Mouse (Mus musculus) midbrain, embryonic 10.5 days (tissue): ENCODE results near the gene 4632433K11Rik. TPM values are rescaled to one million over a fixed set of nuclear protein-coding genes. Genes with fewer than 3 reads are reported as not detected.
A peak's percentile ranks its signal among the peaks of the same experiment; 100 is the strongest.
"Not testable (repeated sequence)": the region's sequence is repeated elsewhere in the genome, so short reads cannot be mapped to it uniquely, and the experiment has no call there.

Experiments
- DNase-seq: peaks from one replicate; pipeline ENCODE4 v3.0.0-alpha.2; 2017; ENCODE audit warnings: low spot score
- H3K27ac ChIP-seq: fragments of 300-500 bp; sonication (generic); replicated peaks from 2 replicates; pipeline ENCODE4 v1.5.1; 2016; ENCODE audit warnings: mild to moderate bottlenecking
- H3K27me3 ChIP-seq: fragments of 300-500 bp; sonication (generic); 2 replicates; pipeline ENCODE4 v1.6.1; 2016; ENCODE audit warnings: low read depth, mild to moderate bottlenecking; ENCODE audit not compliant: poor library complexity, severe bottlenecking
- H3K36me3 ChIP-seq: fragments of 300-500 bp; sonication (generic); 2 replicates; pipeline ENCODE4 v1.6.1; 2016; ENCODE audit warnings: mild to moderate bottlenecking, moderate library complexity
- H3K4me1 ChIP-seq: fragments of 300-500 bp; sonication (generic); 2 replicates; pipeline ENCODE4 v1.6.1; 2016
- H3K4me3 ChIP-seq: fragments of 300-500 bp; sonication (generic); 2 replicates; pipeline ENCODE4 v1.5.1; 2016; ENCODE audit warnings: mild to moderate bottlenecking, moderate library complexity
- H3K9me3 ChIP-seq: fragments of 300-500 bp; sonication (generic); replicated peaks from 2 replicates; pipeline ENCODE4 v1.6.1; 2016; ENCODE audit warnings: mild to moderate bottlenecking
- WGBS: fragments of 180-500 bp; shearing (Covaris S2); methylation state at CpG from one replicate; pipeline ENCODE4 v1.1.7; 2016; 5-methylcytosine and 5-hydroxymethylcytosine counted together
- polyA plus RNA-seq: library from polyadenylated mRNA; unstranded; fragments of >200 nt; fragmentation: Nextera tagmentation; extraction: Ambion mirVana; gene quantifications from 2 replicates; pipeline ENCODE4 v1.2.1, GENCODE M21; 2016

4632433K11Rik gene
- not detected in 2 replicates for polyA plus RNA-seq

GRCm38 (mm10) chr7:5033818-5034217, at the start of gene 4632433K11Rik:
4632433K11Rik (plus strand) TSS chr7:5034118.
- WGBS = 87% methylated on average over 3 of the region's 3 CpGs
- Histone ChIP-seq H3K36me3 (peaks cover 77% of the 10 kb centered on the region), H3K27ac (no peak within 1 kb of the TSS), H3K9me3 (peaks cover 47% of the 10 kb centered on the region), H3K4me3 (no peak within 1 kb of the TSS), H3K27me3 (peaks cover 16% of the 10 kb centered on the region), H3K4me1 (peaks cover 11% of the 10 kb centered on the region)
- DNase-seq = no peak

DNA sequence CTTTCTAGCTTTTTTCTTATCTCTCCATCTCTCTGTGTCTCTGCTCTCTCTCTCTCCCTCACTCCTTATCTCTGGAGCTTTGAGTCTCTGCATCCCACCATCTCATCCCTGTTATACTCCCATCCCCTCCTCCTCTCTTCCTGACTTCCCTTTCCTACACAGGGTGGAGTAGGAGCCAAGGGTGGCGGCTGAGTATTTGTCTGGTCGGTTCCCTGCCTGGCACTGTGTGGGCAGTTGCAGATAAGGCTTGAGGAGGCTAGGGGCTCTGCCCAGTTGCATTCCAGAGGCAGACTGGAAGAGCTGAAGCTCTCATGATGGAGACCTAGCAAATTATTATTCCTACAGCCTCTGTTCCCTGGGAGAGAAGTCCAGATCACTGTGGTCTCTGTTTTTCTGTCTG, 45.7 kb upstream of the 4632433K11Rik start:
- WGBS = 75% methylated on average over 2 of the region's 2 CpGs
- no peak overlapping the region for H3K27ac ChIP-seq

DNA sequence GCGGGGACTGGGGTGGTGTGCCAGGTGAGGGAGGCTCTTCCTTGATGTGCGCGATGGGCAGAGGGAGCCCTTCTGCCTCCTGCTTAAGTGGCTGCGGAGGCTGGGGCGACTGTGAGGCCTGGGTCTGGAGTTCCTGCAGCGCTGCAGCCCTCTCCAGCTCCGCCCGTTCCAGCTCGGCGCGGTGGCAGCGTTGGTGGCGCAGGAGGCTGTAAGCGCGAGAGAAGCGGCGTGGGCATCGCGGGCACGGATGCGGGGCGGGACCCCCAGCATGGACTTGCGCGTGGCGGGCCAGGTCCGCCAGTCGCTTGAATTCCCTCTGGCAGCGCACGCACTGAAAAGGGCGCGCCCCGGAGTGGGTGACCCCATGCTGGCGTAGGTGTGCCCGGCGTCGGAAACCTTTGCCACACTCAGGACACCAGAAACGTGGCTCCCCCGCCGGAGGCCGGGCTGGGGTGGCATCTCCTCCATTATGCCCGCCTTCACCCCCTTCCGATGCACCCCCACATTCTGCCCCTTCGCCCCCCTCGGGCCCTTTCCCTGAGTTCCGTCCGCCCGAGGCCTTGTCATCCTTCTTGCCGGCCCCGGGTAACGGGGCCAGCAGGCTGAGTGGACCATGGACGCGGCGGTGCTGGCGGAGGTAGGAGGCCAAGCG, 40.4 kb upstream of the 4632433K11Rik start:
- H3K27me3 ChIP-seq = peaks cover 33% of the 10 kb centered on the region
- H3K4me1 ChIP-seq = peaks cover 42% of the 10 kb centered on the region
- peak overlapping the region; percentile 78 for H3K4me3 ChIP-seq
- no peak for DNase-seq
- no peak overlapping the region; the same call in 1 of the 2 replicates for H3K27ac ChIP-seq
- 25% methylated on average over 55 of the region's 55 CpGs for WGBS
- H3K9me3 ChIP-seq = peaks cover 34% of the 10 kb centered on the region
- H3K36me3 ChIP-seq = peaks cover 42% of the 10 kb centered on the region

More for the DNA sequence above, 45.7 kb upstream of the 4632433K11Rik start:
- Histone ChIP-seq H3K27me3 (peaks cover 12% of the 10 kb centered on the region), H3K36me3 (peaks cover 27% of the 10 kb centered on the region), H3K4me1 (peaks cover 7% of the 10 kb centered on the region), H3K9me3 (peaks cover 17% of the 10 kb centered on the region), H3K4me3 (no peak overlapping the region)
- DNase-seq = no peak

GRCm38 (mm10) chr7:4993999-4994788, 39.7 kb upstream of the 4632433K11Rik start:
- peaks cover 34% of the 10 kb centered on the region for H3K9me3 ChIP-seq
- peak; percentile 40 for DNase-seq
- no peak overlapping the region; the same call in 1 of the 2 replicates for H3K27ac ChIP-seq
- H3K36me3 ChIP-seq = peaks cover 42% of the 10 kb centered on the region
- peaks cover 42% of the 10 kb centered on the region for H3K4me1 ChIP-seq
- peak overlapping the region; percentile 78 for H3K4me3 ChIP-seq
- 48% methylated on average over 59 of the region's 59 CpGs for WGBS
- H3K27me3 ChIP-seq = peaks cover 33% of the 10 kb centered on the region

DNA sequence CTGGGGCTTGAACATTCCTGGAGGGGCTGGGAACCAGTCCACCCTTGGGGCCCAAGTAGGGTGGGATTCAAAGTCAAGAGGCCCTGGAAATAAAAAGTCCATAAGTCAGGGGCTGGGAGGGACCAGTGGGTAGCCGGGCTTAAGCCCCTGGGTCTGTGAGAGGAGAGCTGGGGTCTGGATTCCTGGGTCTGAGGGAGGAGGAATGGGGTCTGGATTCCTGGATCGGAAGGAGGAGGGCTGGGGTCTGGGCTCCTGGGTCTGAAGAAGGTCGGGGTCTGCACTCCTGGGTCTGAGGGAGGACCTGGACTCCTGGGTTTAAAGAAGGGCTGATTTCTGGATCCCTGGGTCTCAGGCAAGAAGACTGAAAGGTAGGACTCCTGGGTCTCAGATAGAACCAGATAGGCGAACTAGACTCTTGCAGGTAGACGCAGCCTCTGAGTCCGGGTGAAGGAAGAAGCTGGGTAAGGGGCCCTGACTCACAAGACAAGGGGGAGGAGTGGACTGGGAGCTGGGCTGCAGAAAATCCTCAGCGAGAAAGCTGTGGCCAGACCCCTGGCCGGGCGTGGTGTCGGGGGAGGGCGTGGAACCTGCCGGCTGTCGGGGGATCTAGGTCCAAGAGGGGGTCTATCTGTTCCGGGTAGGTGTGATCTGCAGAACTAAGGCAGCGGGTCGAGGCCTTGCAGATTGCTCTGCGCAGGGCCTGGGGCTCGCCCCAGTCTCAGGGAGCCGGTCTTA, 38.5 kb upstream of the 4632433K11Rik start:
- H3K27me3 ChIP-seq = peaks cover 33% of the 10 kb centered on the region
- H3K9me3 ChIP-seq = peaks cover 34% of the 10 kb centered on the region
- H3K4me3 ChIP-seq = peak overlapping the region; percentile 78
- peaks cover 42% of the 10 kb centered on the region for H3K4me1 ChIP-seq
- peaks cover 42% of the 10 kb centered on the region for H3K36me3 ChIP-seq
- 7% methylated on average over 19 of the region's 19 CpGs for WGBS
- H3K27ac ChIP-seq = peak overlapping the region; percentile 90
- DNase-seq = no peak

DNA sequence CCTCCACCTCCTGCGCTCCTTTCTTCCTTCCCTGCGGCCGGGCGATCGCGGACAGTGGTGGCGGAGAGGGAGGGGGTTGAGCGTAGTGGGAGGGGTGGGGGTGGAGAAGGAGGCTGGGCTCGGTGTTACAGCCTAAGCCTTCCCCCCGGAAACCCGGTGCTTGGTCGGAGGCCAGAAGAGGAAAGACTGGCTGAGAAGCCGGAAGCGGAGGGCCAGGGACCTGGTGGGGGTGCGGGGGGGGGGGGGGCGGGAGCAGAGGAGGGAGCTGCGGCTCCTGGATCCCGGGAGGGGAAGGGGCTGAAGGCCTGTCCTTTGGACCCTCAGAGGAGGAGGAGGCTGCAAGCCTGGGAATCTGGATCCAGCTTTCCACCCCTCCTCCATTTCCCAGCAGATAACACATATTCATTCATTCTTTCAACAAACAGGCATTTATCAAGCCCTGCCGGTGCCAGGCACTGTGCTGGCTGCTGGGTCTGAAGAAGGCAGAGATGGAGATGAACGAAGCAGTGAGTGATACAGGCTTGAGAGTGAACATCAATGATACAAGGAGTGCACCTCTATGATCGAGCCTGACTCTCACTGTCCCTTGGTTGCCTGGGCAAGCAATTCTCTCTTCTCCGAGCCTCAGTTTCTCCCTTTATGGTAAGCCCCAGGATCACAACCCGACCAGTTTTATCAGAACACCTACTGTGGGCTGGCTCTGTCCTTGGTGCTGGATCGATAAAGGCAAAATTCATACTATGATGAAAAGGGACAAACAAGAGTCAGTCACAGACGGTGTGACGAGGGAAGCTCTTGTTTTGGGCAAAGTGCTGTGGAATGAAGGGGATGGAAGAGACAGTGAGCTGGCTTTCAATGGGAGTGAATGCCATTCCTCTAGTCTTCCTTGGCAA, 37.7 kb upstream of the 4632433K11Rik start, which contains the start of gene Zfp579:
Gene Zfp579, minus strand, starts transcription at position 156 of the 893 bp plus-strand sequence.
- Histone ChIP-seq H3K4me3 (peak within 1 kb of the TSS; percentile 78), H3K27me3 (peaks cover 33% of the 10 kb centered on the region), H3K9me3 (peaks cover 26% of the 10 kb centered on the region), H3K36me3 (peaks cover 35% of the 10 kb centered on the region), H3K4me1 (peaks cover 42% of the 10 kb centered on the region), H3K27ac (peak within 1 kb of the TSS; percentile 90)
- DNase-seq = peak; percentile 94
- 7% methylated on average over 20 of the region's 26 CpGs for WGBS

GRCm38 (mm10) chr7:4996934-4997333, 37.0 kb upstream of the 4632433K11Rik start:
- H3K4me3 ChIP-seq = peak overlapping the region; percentile 78
- H3K4me1 ChIP-seq = peaks cover 42% of the 10 kb centered on the region
- no peak for DNase-seq
- WGBS = 78% methylated on average over 8 of the region's 8 CpGs
- peaks cover 25% of the 10 kb centered on the region for H3K9me3 ChIP-seq
- peaks cover 33% of the 10 kb centered on the region for H3K27me3 ChIP-seq
- H3K27ac ChIP-seq = no peak overlapping the region
- peaks cover 28% of the 10 kb centered on the region for H3K36me3 ChIP-seq

DNA sequence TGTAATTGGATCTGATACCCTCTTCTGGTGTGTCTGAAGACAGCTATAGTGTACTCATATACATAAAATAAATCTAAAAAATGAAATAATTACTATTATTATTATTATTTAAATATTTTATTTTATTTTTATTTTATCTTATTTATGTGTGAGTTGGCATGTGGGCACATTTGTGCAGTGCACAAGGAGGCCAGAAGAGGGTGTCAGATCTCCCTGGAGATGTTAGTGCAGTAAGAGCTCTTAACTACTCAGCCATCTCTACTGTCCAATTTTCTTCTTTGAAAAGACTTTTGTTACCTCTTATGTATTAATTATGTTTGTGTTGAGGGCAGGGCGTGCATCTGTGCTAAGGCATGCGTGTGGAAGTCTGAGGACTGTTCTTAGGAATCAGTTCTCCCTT, 34.0 kb upstream of the 4632433K11Rik start:
- peaks cover 19% of the 10 kb centered on the region for H3K4me1 ChIP-seq
- H3K27me3 ChIP-seq = peaks cover 5% of the 10 kb centered on the region
- H3K4me3 ChIP-seq = no peak overlapping the region
- no peaks in the 10 kb centered on the region for H3K36me3 ChIP-seq
- DNase-seq = no peak
- H3K9me3 ChIP-seq = peaks cover 21% of the 10 kb centered on the region
- 69% methylated on average over 2 of the region's 2 CpGs for WGBS
- H3K27ac ChIP-seq = no peak overlapping the region

GRCm38 (mm10) chr7:5002876-5003275, 31.0 kb upstream of the 4632433K11Rik start:
- 77% methylated on average over 8 of the region's 8 CpGs for WGBS
- H3K36me3 ChIP-seq = peaks cover 22% of the 10 kb centered on the region
- H3K27me3 ChIP-seq, H3K27ac ChIP-seq, H3K4me3 ChIP-seq, H3K4me1 ChIP-seq, DNase-seq: not testable (repeated sequence)
- H3K9me3 ChIP-seq = peaks cover 21% of the 10 kb centered on the region

DNA sequence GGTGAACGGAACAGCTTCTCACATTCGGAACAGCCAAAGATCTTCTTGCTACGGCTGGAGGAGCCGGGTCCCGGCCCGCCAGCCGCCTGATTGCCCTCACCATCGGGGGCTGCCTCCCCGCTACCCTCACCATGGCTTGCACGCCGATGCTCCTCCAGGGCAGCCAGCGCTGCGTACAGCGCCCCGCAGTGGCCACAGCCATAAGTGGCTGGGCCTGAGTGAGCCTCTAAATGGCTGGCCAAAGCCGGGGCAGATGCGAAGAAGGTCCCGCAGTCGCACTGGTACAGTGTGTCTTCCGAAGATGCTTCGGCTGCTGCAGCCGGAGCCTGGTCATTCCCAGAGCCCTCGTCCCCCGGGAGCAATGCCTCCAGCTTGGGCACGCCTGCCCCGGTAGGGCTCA, 25.7 kb upstream of the 4632433K11Rik start:
- Histone ChIP-seq H3K36me3 (peaks cover 75% of the 10 kb centered on the region), H3K9me3 (peaks cover 19% of the 10 kb centered on the region), H3K4me3 (0 out of 2 replicates have a peak overlapping the region, but pooled peaks have one; percentile 11), H3K27ac (no peak overlapping the region), H3K4me1 (peaks cover 2% of the 10 kb centered on the region), H3K27me3 (no peaks in the 10 kb centered on the region)
- DNase-seq = no peak
- 95% methylated on average over 26 of the region's 26 CpGs for WGBS

DNA sequence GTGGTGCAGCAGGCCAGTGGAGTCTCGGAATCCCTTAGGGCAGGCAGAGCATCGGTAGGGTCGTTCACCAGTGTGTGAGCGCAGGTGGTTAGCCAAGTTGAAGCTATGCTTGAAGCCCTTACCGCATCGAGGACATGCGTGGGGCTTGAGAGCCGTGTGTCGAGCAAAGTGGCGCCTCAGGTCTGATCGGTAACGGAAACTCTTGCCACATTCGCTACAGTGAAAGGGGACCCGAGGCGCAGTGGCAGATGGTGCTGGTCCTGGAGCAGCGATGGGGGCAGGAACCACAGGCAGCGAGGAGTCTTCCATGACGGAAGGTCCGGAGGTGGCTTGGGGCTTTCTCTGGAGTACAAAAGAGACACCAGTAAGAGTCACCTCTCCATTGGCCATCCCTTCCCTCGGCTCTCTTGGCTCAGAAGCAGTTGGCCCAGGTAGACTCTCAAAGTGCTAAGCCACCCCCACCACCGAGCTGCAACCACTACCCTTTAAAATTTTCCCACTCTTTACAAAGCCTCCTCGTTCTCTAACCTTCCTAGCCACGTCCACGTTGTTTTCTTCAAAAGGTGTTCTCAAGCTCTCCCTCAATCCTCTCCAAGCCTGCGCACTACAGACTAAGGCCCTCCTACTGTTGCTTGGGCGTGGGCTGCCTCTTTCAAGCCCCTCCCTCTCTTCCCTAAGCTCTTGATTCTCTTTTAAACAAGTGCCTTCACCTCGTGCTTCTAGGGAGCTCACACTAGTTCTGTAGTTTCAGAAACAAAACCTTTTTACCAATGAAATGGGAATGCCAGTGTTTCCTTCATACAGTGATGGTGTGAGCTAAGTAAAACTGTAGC, 21.0 kb upstream of the 4632433K11Rik start:
- H3K4me3 ChIP-seq = peak overlapping the region; percentile 77
- H3K27me3 ChIP-seq = no peaks in the 10 kb centered on the region
- 90% methylated on average over 27 of the region's 27 CpGs for WGBS
- no peak for DNase-seq
- H3K9me3 ChIP-seq = peaks cover 10% of the 10 kb centered on the region
- H3K36me3 ChIP-seq = peaks cover 65% of the 10 kb centered on the region
- peaks cover 15% of the 10 kb centered on the region for H3K4me1 ChIP-seq
- H3K27ac ChIP-seq = no peak overlapping the region
